Mouse (Mus musculus) limb, embryonic 13.5 days (tissue): ENCODE data around the gene Tssk6. TPM values are rescaled to one million over a fixed set of nuclear protein-coding genes. Genes with fewer than 3 reads are reported as not detected.

Source experiments
- ATAC-seq: fragments of 200-750 bp; cut with Nextera tagmentation; 2 replicates; pipeline ENCODE4 v1.8.0; 2017; ENCODE audit warnings: low read depth, moderate number of reproducible peaks, moderate TSS enrichment; ENCODE audit not compliant: low FRiP score
- H3K27ac ChIP-seq: fragments of 300-500 bp; sonication (generic); 2 replicates; pipeline ENCODE4 v1.5.1; 2015; ENCODE audit warnings: inconsistent platforms, mild to moderate bottlenecking, moderate library complexity
- H3K27me3 ChIP-seq: fragments of 300-500 bp; sonication (generic); 2 replicates; pipeline ENCODE4 v1.6.1; 2015; ENCODE audit warnings: mild to moderate bottlenecking, inconsistent platforms
- H3K36me3 ChIP-seq: fragments of 300-500 bp; sonication (generic); 2 replicates; pipeline ENCODE4 v1.6.1; 2015; ENCODE audit warnings: inconsistent platforms, mild to moderate bottlenecking, moderate library complexity
- H3K4me1 ChIP-seq: fragments of 300-500 bp; sonication (generic); 2 replicates; pipeline ENCODE4 v1.6.1; 2015; ENCODE audit warnings: inconsistent platforms
- H3K4me2 ChIP-seq: fragments of 300-500 bp; sonication (generic); replicated peaks from 2 replicates; pipeline ENCODE4 v1.6.1; 2015; ENCODE audit warnings: inconsistent platforms, mild to moderate bottlenecking, moderate library complexity
- H3K4me3 ChIP-seq: fragments of 300-500 bp; sonication (generic); 2 replicates; pipeline ENCODE4 v1.5.1; 2015; ENCODE audit warnings: moderate library complexity, mild to moderate bottlenecking, inconsistent platforms
- H3K9ac ChIP-seq: fragments of 300-500 bp; sonication (generic); 2 replicates; pipeline ENCODE4 v1.6.1; 2015; ENCODE audit warnings: mild to moderate bottlenecking, inconsistent platforms
- H3K9me3 ChIP-seq: fragments of 300-500 bp; sonication (generic); 2 replicates; pipeline ENCODE4 v1.6.1; 2016; ENCODE audit warnings: inconsistent platforms
- WGBS: fragments of 180-500 bp; shearing (Covaris S2); methylation state at CpG from one replicate; pipeline ENCODE4 v1.1.7; 2015; 5-methylcytosine and 5-hydroxymethylcytosine counted together
- polyA plus RNA-seq: library from polyadenylated mRNA; unstranded; fragments of >200 nt; fragmentation: Nextera tagmentation; extraction: Ambion mirVana; gene quantifications from 2 replicates; pipeline ENCODE4 v1.2.1, GENCODE M21; 2015

Tssk6 gene
- polyA plus RNA-seq, 1 experiment from 2014 or later, result 4.3 TPM

DNA sequence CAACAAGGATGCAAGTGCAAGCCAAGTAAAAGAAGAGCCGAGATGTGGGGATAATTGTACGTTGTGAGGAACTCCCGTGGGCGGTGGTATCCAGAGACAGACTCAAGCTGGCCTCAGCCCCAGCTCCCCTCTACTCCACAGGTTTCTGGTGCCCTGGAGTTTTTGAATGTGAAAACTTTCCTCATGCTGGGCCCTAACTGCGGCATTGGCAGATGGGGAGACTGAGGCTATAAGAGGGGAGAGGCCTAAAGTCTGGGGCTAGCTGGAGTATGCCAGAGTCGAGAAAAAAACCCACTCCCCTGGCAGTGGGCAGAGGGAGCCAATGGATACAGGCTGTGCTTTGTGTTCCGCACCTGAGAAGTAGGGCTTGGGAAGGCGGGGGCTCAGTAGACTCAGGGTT lies 2.1 kb downstream of the Tssk6 start:
- Histone ChIP-seq H3K9ac (no peak overlapping the region), H3K27ac (no peak overlapping the region)

DNA sequence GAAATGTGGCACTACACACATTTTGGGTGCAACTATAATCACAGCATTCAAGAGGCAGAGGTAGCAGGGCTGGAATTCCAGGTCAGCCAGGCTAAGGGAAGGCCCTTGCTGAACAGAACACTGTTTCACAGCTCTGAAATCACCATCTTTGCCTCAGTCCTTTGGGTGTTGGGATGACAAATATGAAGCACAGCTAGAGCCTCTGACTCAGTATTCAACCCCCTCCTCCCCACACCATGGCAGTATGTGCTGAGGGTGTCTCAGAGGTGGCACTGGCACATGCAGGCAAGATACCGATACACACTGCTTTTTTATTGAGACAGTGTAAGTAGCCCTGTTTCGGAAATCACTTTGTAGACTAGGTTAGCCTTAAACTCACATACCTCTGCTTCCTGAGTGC lies 4.3 kb downstream of the Tssk6 start:
- ATAC-seq, result no peak
- Histone ChIP-seq H3K27me3 (no peaks in the 10 kb centered on the region), H3K9me3 (no peaks in the 10 kb centered on the region), H3K4me1 (peaks cover 25% of the 10 kb centered on the region), H3K36me3 (peaks cover 42% of the 10 kb centered on the region), H3K9ac (peak overlapping the region; percentile 19; the same call in 1 of the 2 replicates), H3K4me3 (no peak overlapping the region), H3K4me2 (no peak overlapping the region), H3K27ac (no peak overlapping the region)
- 80% methylated on average over 2 of the region's 2 CpGs for WGBS

More for the DNA sequence above, 2.1 kb downstream of the Tssk6 start:
- H3K36me3 ChIP-seq, result peaks cover 23% of the 10 kb centered on the region
- H3K4me2 ChIP-seq, result peak overlapping the region; percentile 99
- no peak for ATAC-seq
- peak overlapping the region; percentile 61 for H3K4me3 ChIP-seq
- H3K27me3 ChIP-seq, result no peaks in the 10 kb centered on the region
- H3K4me1 ChIP-seq, result peaks cover 40% of the 10 kb centered on the region
- WGBS, result 83% methylated on average over 8 of the region's 8 CpGs
- no peaks in the 10 kb centered on the region for H3K9me3 ChIP-seq

DNA sequence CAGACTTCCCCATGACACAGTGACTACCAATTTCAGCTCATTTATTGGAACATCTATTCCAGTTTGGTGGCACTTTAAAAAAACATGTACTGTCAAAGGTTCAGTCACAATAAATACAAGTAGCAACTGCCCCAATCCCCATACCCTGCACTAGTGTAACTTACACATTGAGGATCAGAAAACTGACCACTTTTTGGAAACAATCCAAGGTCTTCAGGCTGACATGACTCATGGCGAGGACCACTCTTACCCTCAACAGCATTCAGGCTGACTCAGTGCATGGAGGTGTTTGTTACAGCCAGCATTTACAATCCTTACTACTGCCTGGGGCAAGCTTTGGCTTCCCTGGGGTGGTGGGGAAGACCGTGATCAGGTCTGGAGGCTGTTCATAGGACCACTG lies 5.1 kb downstream of the Tssk6 start:
- ATAC-seq, result no peak
- Histone ChIP-seq H3K27ac (no peak overlapping the region), H3K4me1 (peaks cover 20% of the 10 kb centered on the region), H3K9ac (no peak overlapping the region), H3K36me3 (peaks cover 50% of the 10 kb centered on the region), H3K9me3 (no peaks in the 10 kb centered on the region), H3K27me3 (no peaks in the 10 kb centered on the region), H3K4me2 (no peak overlapping the region), H3K4me3 (no peak overlapping the region)
- 84% methylated on average over 2 of the region's 2 CpGs for WGBS

GRCm38 (mm10) chr8:69911917-69912316 lies 9.9 kb downstream of the Tssk6 start:
- Histone ChIP-seq H3K9ac (no peak overlapping the region), H3K4me3 (no peak overlapping the region), H3K9me3 (no peaks in the 10 kb centered on the region), H3K27ac (no peak overlapping the region), H3K36me3 (peaks cover 98% of the 10 kb centered on the region), H3K4me2 (no peak overlapping the region), H3K27me3 (no peaks in the 10 kb centered on the region), H3K4me1 (no peaks in the 10 kb centered on the region)
- 91% methylated on average over 13 of the region's 13 CpGs for WGBS
- no peak for ATAC-seq

DNA sequence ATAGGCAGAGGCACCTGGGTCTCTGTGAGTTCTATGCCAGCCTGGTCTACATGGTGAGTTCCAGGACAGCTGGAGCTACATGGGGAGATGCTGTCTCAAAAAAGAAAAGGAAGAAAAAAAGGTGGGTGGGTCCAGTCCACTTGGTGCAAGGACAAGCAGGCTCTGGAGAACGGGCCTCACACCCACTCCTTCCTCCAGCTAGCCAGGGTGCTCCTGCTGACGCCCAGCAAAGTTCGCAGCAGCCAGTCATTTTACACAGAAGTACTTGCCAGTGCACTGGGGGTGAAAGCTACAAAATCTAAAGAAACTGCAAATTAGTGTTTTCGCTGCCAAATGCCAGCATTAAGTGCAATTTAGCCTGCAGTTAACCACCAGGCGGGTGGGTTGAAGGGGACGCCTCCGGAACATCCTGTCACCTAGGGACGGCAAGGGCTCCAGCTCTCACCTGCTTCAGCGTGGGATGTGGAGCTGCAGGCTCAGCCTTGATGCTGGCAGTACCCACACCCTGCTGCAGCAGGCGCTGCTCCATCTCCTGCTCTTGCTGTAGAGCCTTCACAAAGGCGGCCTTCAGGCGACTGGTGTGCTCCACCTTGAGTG lies 10.6 kb downstream of the Tssk6 start:
- Histone ChIP-seq H3K4me2 (no peak overlapping the region), H3K9ac (no peak overlapping the region), H3K36me3 (peaks cover 99% of the 10 kb centered on the region), H3K27ac (no peak overlapping the region), H3K27me3 (no peaks in the 10 kb centered on the region), H3K9me3 (no peaks in the 10 kb centered on the region), H3K4me1 (no peaks in the 10 kb centered on the region), H3K4me3 (no peak overlapping the region)
- no peak for ATAC-seq
- 87% methylated on average over 12 of the region's 12 CpGs for WGBS

- H3K9ac ChIP-seq, result no peak overlapping the region
- H3K4me3 ChIP-seq, result no peak overlapping the region
- H3K27ac ChIP-seq, result no peak overlapping the region
- no peak overlapping the region for H3K4me2 ChIP-seq
- no peaks in the 10 kb centered on the region for H3K9me3 ChIP-seq
- ATAC-seq, result no peak
- H3K36me3 ChIP-seq, result peaks cover 86% of the 10 kb centered on the region
- no peaks in the 10 kb centered on the region for H3K27me3 ChIP-seq
- WGBS, result 85% methylated on average over 4 of the region's 4 CpGs
- no peaks in the 10 kb centered on the region for H3K4me1 ChIP-seq
Measured at GRCm38 (mm10) chr8:69914526-69914925, 12.5 kb downstream of the Tssk6 start.

GRCm38 (mm10) chr8:69915748-69916147 lies 13.8 kb downstream of the Tssk6 start:
- Histone ChIP-seq H3K4me3 (no peak overlapping the region), H3K27me3 (no peaks in the 10 kb centered on the region), H3K4me2 (no peak overlapping the region), H3K9me3 (no peaks in the 10 kb centered on the region), H3K36me3 (peaks cover 73% of the 10 kb centered on the region), H3K27ac (no peak overlapping the region), H3K9ac (no peak overlapping the region), H3K4me1 (peaks cover 10% of the 10 kb centered on the region)
- WGBS, result 66% methylated on average over 5 of the region's 5 CpGs
- no peak for ATAC-seq

DNA sequence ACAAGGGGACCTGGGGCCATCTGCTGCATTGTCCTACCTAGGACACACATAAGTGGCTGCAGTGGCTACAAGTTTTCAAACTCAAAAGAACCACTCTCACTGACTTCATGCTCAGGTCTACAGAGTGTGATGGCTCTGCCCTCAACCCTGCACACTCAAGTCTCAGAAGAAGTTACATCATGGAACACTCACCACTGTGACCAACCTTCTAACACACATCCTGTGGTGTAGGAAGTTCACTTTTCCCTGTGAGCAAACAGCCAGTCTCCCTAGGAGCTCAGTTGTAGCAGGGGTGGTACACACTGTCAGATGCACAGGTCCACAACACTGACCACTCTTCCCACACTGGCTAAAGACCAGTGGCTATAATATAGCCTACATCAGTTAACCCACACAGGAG lies 16.5 kb downstream of the Tssk6 start:
- Histone ChIP-seq H3K27ac (no peak overlapping the region), H3K9me3 (no peaks in the 10 kb centered on the region), H3K4me1 (peaks cover 16% of the 10 kb centered on the region), H3K4me3 (no peak overlapping the region), H3K36me3 (peaks cover 46% of the 10 kb centered on the region), H3K27me3 (no peaks in the 10 kb centered on the region), H3K4me2 (no peak overlapping the region), H3K9ac (no peak overlapping the region)
- no peak for ATAC-seq

DNA sequence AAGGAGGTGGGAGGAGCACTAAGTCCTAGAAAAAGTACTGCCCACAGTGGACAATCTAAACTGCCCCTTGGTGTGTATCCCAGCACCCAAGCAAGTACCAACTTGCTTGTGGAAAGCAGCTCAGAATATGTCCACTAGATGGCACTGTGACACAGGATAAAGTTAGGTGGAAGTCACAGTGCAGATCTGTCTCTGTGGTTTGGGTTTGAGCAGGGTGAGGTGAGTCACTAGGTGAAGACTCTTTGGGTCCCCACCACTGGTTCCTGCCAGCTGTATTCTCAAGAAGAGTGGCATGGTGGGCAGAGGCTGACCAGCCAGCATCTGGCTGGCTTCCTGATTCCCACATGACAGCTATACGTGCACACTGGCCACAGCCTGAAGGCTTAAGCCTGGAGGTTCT lies 17.0 kb downstream of the Tssk6 start:
- 74% methylated on average over 1 of the region's 1 CpGs for WGBS
- Histone ChIP-seq H3K9ac (no peak overlapping the region; the same call in 1 of the 2 replicates), H3K4me3 (no peak overlapping the region), H3K36me3 (peaks cover 41% of the 10 kb centered on the region), H3K27me3 (no peaks in the 10 kb centered on the region), H3K4me2 (no peak overlapping the region), H3K27ac (no peak overlapping the region), H3K4me1 (peaks cover 18% of the 10 kb centered on the region), H3K9me3 (no peaks in the 10 kb centered on the region)
- ATAC-seq, result peak; percentile 60

DNA sequence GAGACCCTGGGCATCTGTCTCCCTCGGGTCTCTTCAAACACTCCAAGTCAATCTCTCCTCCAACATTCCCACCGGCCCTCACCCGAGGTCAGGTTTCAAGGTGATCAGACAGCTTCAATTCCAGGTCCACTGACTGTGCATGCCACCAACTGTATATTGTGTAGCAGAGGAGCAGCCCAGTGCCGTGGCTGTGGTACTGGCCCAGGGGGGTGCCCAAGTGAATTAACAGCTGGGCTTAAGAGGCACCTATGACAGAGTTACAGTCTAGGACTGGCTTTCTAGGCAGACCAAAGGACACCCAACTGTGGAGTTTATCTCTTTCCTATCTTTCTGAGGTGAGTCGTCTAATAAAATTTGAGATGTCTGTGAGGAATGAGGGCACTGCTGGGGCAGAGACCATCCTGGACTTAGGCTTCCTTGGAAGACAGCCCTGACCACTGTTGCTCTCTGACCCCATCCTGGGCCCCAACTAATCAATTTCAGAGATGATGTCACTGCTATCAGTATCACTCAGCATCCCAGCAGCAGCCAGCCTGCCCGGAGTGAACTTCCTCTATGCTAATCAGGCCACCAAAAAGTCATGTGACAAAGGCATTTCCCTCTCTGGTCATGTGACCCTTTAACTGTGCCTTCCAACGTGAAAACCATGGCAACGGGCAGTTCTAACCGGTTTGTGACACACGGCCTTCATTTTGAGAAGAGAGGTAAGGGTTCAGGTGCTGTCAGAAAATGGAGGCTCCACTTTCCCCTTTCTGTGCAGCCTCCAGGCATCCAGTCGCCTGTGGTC lies 18.1 kb downstream of the Tssk6 start:
- Histone ChIP-seq H3K4me1 (peaks cover 18% of the 10 kb centered on the region), H3K36me3 (peaks cover 30% of the 10 kb centered on the region), H3K27ac (peak overlapping the region; percentile 61; the same call in 1 of the 2 replicates), H3K9me3 (no peaks in the 10 kb centered on the region), H3K9ac (no peak overlapping the region), H3K27me3 (no peaks in the 10 kb centered on the region), H3K4me3 (no peak overlapping the region), H3K4me2 (peak overlapping the region; percentile 2; the same call in 1 of the 2 replicates)
- 38% methylated on average over 11 of the region's 11 CpGs for WGBS
- ATAC-seq, result peak; percentile 42

DNA sequence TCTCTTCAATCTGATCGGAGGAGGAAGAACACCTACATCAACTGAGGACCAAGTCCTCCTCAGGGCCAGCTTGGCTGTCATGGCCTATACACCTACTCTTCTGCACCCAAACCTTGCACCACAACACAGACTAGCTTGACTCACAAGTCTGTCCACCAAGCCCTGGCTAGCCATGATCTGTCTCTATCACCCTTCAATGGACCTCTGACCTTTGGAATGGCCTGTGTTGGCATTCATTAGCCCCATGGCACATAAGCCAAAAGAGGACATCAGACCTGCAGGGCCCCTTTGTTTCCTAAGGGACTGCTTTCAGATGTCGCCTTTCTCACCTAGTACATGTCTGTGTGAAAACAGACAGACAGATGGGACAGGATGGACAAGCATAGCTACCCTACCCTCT lies 19.2 kb downstream of the Tssk6 start:
- ATAC-seq, result no peak
- Histone ChIP-seq H3K36me3 (peaks cover 19% of the 10 kb centered on the region), H3K27ac (peak overlapping the region; percentile 61; the same call in 1 of the 2 replicates)

DNA sequence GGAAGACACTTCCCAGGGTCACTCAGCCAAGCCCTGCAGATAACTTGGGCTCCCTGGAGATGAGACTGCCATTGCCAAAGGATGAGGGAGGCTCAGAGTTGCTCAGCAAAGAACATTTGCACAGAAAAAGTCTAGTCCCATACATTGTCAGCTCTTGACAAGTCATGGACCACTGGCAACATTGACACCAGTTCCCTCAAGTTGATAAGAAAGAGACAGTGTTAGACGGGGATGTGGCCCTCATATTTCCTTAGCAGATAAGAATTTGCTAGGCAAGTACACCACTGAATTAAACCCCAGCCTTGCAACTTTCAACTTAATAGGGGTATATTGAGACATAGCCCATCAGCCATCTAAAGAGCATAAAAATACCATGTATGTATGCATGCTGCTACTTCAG lies 22.0 kb downstream of the Tssk6 start:
- 82% methylated on average over 1 of the region's 1 CpGs for WGBS
- peaks cover 10% of the 10 kb centered on the region for H3K36me3 ChIP-seq
- ATAC-seq, result no peak
- H3K4me3 ChIP-seq, result no peak overlapping the region
- peaks cover 18% of the 10 kb centered on the region for H3K4me1 ChIP-seq
- no peaks in the 10 kb centered on the region for H3K9me3 ChIP-seq
- H3K9ac ChIP-seq, result no peak overlapping the region
- H3K4me2 ChIP-seq, result no peak overlapping the region
- no peak overlapping the region for H3K27ac ChIP-seq
- H3K27me3 ChIP-seq, result no peaks in the 10 kb centered on the region

More for the DNA sequence above, 19.2 kb downstream of the Tssk6 start:
- WGBS, result 86% methylated on average over 2 of the region's 2 CpGs
- no peak overlapping the region for H3K4me2 ChIP-seq
- H3K27me3 ChIP-seq, result no peaks in the 10 kb centered on the region
- no peak overlapping the region for H3K4me3 ChIP-seq
- peaks cover 18% of the 10 kb centered on the region for H3K4me1 ChIP-seq
- no peak overlapping the region for H3K9ac ChIP-seq
- H3K9me3 ChIP-seq, result no peaks in the 10 kb centered on the region
